Mouse (Mus musculus): ENCODE data around the gene Gstk1.

DNA sequence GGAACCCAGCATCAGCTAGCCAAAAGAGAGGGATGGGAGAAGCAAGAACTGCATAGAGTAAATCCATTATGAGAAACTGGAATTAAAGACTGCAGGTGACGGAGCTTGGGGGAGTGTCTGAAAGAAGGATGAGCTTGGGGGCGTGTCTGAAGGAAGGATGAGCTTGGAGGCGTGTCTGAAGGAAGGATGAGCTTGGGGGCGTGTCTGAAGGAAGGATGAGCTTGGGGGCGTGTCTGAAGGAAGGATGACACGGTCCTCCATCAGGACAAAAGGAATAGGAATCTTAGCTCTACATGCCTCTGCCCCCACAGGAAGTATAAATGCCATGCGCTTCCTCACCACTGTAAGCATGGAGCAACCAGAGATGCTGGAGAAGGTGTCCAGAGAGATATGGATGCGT lies 1.4 kb downstream of the Gstk1 start:
- TF ChIP-seq CTCF (IDR thresholded peaks at IDR 0.05) (no peak), EP300 (IDR thresholded peaks at IDR 0.05) (no peak)
